Mouse (Mus musculus): ENCODE measurements around the gene Vasp. TPM values are rescaled to one million over a fixed set of nuclear protein-coding genes. Genes with fewer than 3 reads are reported as not detected.

Vasp gene
- polyA plus RNA-seq, 1 experiment from 2014 or later: 61.1 TPM

- Histone ChIP-seq H3K9me3 (no peaks in the 10 kb centered on the region), H3K36me3 (replicated peaks) (peaks cover 26% of the 10 kb centered on the region), H3K4me1 (peaks cover 13% of the 10 kb centered on the region), H3K27me3 (replicated peaks; ENCODE audit: low read depth, poor library complexity, severe bottlenecking) (no peaks in the 10 kb centered on the region), H3K27ac (replicated peaks) (no peak overlapping the region), H3K4me3 (no peak overlapping the region)
- 93% methylated on average over 14 of the region's 14 CpGs for WGBS
- no peak for DNase-seq (ENCODE audit: low spot score)
Measured at GRCm38 (mm10) chr7:19222875-19223274, 48.7 kb downstream of the Vasp start.

DNA sequence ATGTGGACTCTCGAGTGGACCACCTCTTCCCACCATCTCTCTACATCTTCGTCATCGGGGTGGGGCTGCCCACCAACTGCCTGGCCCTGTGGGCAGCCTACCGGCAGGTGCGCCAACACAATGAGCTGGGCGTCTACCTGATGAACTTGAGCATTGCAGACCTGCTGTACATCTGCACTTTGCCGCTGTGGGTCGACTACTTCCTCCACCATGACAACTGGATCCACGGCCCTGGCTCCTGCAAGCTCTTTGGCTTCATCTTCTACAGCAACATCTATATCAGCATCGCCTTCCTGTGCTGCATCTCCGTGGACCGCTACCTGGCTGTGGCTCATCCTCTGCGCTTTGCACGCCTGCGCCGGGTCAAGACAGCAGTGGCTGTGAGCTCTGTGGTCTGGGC is 49.4 kb downstream of the Vasp start:
- Histone ChIP-seq H3K27me3 (replicated peaks; ENCODE audit: low read depth, poor library complexity, severe bottlenecking) (no peaks in the 10 kb centered on the region), H3K36me3 (replicated peaks) (peaks cover 26% of the 10 kb centered on the region), H3K4me1 (peaks cover 14% of the 10 kb centered on the region), H3K9me3 (no peaks in the 10 kb centered on the region), H3K27ac (replicated peaks) (no peak overlapping the region), H3K4me3 (no peak overlapping the region)
- DNase-seq (ENCODE audit: low spot score): no peak
- WGBS: 95% methylated on average over 16 of the region's 16 CpGs

- WGBS: 64% methylated on average over 3 of the region's 3 CpGs
- peaks cover 18% of the 10 kb centered on the region for H3K4me1 ChIP-seq
- H3K27me3 ChIP-seq (replicated peaks; ENCODE audit: low read depth, poor library complexity, severe bottlenecking): peaks cover 3% of the 10 kb centered on the region; the same call in 1 of the 2 replicates
- no peak for DNase-seq (ENCODE audit: low spot score)
- no peaks in the 10 kb centered on the region for H3K9me3 ChIP-seq
- no peak overlapping the region for H3K4me3 ChIP-seq
- no peak overlapping the region for H3K27ac ChIP-seq (replicated peaks)
- peaks cover 17% of the 10 kb centered on the region; the same call in 1 of the 2 replicates for H3K36me3 ChIP-seq (replicated peaks)
Measured at GRCm38 (mm10) chr7:19220061-19220460, 51.6 kb downstream of the Vasp start.

- Histone ChIP-seq H3K27ac (replicated peaks) (no peak overlapping the region; the same call in 1 of the 2 replicates), H3K36me3 (replicated peaks) (peaks cover 11% of the 10 kb centered on the region; the same call in 1 of the 2 replicates), H3K9me3 (no peaks in the 10 kb centered on the region), H3K4me3 (no peak overlapping the region), H3K27me3 (replicated peaks; ENCODE audit: low read depth, poor library complexity, severe bottlenecking) (peaks cover 21% of the 10 kb centered on the region), H3K4me1 (peaks cover 25% of the 10 kb centered on the region)
- 11% methylated on average over 3 of the region's 3 CpGs for WGBS
- no peak for DNase-seq (ENCODE audit: low spot score)
Measured at GRCm38 (mm10) chr7:19217944-19218343, 53.7 kb downstream of the Vasp start.

DNA sequence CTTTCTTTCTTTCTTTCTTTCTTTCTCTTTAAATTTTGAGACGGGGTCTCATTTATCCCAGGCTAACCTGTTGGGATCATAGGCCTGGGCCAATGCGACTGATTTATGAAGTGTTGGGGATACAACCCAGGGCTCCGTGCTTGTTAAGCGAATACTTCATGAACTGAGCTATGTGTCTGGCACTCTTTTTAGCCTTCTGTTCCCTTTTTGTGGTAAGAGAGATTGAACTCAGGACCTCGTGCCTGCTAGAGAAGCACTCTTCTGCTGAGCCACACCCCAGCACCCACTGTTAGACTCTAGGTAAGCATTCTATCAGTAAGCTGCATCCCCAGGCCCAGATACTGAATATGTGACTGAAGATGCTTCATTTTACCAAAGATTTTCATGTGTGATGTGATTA is 54.1 kb downstream of the Vasp start:
- peaks cover 25% of the 10 kb centered on the region for H3K27me3 ChIP-seq (replicated peaks; ENCODE audit: low read depth, poor library complexity, severe bottlenecking)
- peaks cover 29% of the 10 kb centered on the region for H3K4me1 ChIP-seq
- H3K4me3 ChIP-seq: no peak overlapping the region
- no peaks in the 10 kb centered on the region for H3K9me3 ChIP-seq
- DNase-seq (ENCODE audit: low spot score): no peak
- H3K27ac ChIP-seq (replicated peaks): no peak overlapping the region
- 66% methylated on average over 5 of the region's 5 CpGs for WGBS
- peaks cover 7% of the 10 kb centered on the region; the same call in 1 of the 2 replicates for H3K36me3 ChIP-seq (replicated peaks)

- 73% methylated on average over 9 of the region's 9 CpGs for WGBS
Measured at GRCm38 (mm10) chr7:19214940-19215339, 56.7 kb downstream of the Vasp start.

GRCm38 (mm10) chr7:19214369-19214768 is 57.2 kb downstream of the Vasp start:
- WGBS: 70% methylated on average over 7 of the region's 7 CpGs
- Histone ChIP-seq H3K4me3 (0 out of 2 replicates have a peak overlapping the region, but pooled peaks have one; percentile 5), H3K9me3 (no peaks in the 10 kb centered on the region), H3K4me1 (peaks cover 41% of the 10 kb centered on the region), H3K27ac (replicated peaks) (no peak overlapping the region), H3K36me3 (replicated peaks) (no peaks in the 10 kb centered on the region), H3K27me3 (replicated peaks; ENCODE audit: low read depth, poor library complexity, severe bottlenecking) (peaks cover 41% of the 10 kb centered on the region)
- DNase-seq (ENCODE audit: low spot score): no peak

More at GRCm38 (mm10) chr7:19214940-19215339, 56.7 kb downstream of the Vasp start:
- no peak for DNase-seq (ENCODE audit: low spot score)
- no peaks in the 10 kb centered on the region for H3K36me3 ChIP-seq (replicated peaks)
- H3K4me3 ChIP-seq: 0 out of 2 replicates have a peak overlapping the region, but pooled peaks have one; percentile 5
- no peak overlapping the region for H3K27ac ChIP-seq (replicated peaks)
- peaks cover 41% of the 10 kb centered on the region for H3K27me3 ChIP-seq (replicated peaks; ENCODE audit: low read depth, poor library complexity, severe bottlenecking)
- H3K4me1 ChIP-seq: peaks cover 41% of the 10 kb centered on the region
- H3K9me3 ChIP-seq: no peaks in the 10 kb centered on the region

GRCm38 (mm10) chr7:19213385-19213784 is 58.2 kb downstream of the Vasp start:
- H3K9me3 ChIP-seq: no peaks in the 10 kb centered on the region

DNA sequence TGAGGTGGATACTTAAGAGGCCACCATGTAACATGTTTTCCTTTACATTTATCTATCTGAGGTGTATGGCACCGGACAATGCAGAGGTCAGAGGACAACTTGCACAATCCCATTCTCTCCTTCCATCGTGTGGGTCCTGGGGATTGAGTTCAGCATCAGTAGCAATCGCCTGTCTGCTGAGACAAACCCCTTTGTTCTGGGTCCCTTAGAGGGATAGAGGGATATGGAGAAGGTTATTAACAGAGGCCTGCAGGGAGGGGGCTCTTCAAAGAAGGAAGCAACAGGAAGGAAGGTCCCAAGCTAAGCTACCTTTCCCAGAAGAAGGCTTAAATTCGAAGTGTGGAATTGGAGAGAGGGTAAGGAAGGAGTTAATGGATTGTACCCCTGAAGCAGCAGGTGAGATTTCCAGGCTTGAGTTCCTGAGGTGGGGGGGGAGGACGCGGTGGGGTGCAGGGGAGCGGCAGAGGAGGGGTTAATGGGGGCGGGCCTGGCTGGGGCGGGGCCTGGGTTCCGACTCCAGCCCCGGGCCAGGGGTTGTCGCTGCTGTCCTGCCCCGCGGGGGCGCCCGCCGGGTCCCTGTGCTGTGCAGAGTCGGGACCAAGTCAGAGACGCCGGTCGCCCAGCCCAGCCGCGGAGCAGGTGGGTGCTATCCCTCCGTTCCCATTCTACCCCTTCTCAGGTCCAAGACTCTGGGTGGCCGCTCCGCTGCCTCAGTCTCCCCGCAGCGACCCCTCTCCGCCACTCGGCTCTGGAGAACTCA is 59.4 kb downstream of the Vasp start, which contains the start of gene Gpr4:
Gene Gpr4 (plus strand): TSS at position 543 of the 760 bp plus-strand sequence.
- 3% methylated on average over 30 of the region's 30 CpGs for WGBS
- peak within 1 kb of the TSS; percentile 61 for H3K4me3 ChIP-seq
- H3K36me3 ChIP-seq (replicated peaks): no peaks in the 10 kb centered on the region
- no peaks in the 10 kb centered on the region for H3K9me3 ChIP-seq
- peak; percentile 76 for DNase-seq (ENCODE audit: low spot score)
- H3K4me1 ChIP-seq: peaks cover 32% of the 10 kb centered on the region
- H3K27me3 ChIP-seq (replicated peaks; ENCODE audit: low read depth, poor library complexity, severe bottlenecking): peaks cover 41% of the 10 kb centered on the region
- H3K27ac ChIP-seq (replicated peaks): peak within 1 kb of the TSS; percentile 63

More at GRCm38 (mm10) chr7:19213385-19213784, 58.2 kb downstream of the Vasp start:
- Histone ChIP-seq H3K36me3 (replicated peaks) (no peaks in the 10 kb centered on the region), H3K27me3 (replicated peaks; ENCODE audit: low read depth, poor library complexity, severe bottlenecking) (peaks cover 41% of the 10 kb centered on the region), H3K4me1 (peaks cover 41% of the 10 kb centered on the region), H3K4me3 (peak overlapping the region; percentile 61), H3K27ac (replicated peaks) (no peak overlapping the region)
- no peak for DNase-seq (ENCODE audit: low spot score)
- 61% methylated on average over 2 of the region's 2 CpGs for WGBS

- H3K9me3 ChIP-seq: no peaks in the 10 kb centered on the region
- H3K4me1 ChIP-seq: peaks cover 30% of the 10 kb centered on the region
- H3K36me3 ChIP-seq (replicated peaks): peaks cover under 1% of the 10 kb centered on the region; the same call in 1 of the 2 replicates
- peaks cover 41% of the 10 kb centered on the region for H3K27me3 ChIP-seq (replicated peaks; ENCODE audit: low read depth, poor library complexity, severe bottlenecking)
- DNase-seq (ENCODE audit: low spot score): no peak
- no peak overlapping the region for H3K4me3 ChIP-seq
- H3K27ac ChIP-seq (replicated peaks): no peak overlapping the region
- WGBS: 64% methylated on average over 5 of the region's 5 CpGs
Measured at GRCm38 (mm10) chr7:19211041-19211675, 60.5 kb downstream of the Vasp start.

DNA sequence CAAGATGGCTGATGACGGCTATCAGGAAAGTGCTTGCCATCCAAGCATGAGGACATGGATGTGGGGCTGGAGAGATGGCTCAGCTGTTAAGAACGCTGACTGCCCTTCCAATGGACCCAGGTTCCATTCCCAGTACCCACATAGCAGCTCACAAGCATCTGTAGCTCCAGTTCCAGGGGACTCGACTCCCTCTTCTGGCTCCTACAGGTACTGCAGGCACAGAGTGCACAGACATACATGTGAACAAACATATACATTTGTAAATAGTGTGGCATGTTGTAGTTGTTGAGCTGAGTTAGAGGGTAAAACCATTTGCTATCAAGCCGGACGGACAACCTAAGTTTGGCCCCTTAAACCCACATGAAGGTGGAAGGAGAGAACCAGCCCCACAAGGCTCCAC is 61.6 kb downstream of the Vasp start:
- peaks cover 37% of the 10 kb centered on the region for H3K27me3 ChIP-seq (replicated peaks; ENCODE audit: low read depth, poor library complexity, severe bottlenecking)
- H3K9me3 ChIP-seq: no peaks in the 10 kb centered on the region
- no peak overlapping the region for H3K27ac ChIP-seq (replicated peaks)
- H3K4me1 ChIP-seq: peaks cover 23% of the 10 kb centered on the region
- 86% methylated on average over 5 of the region's 5 CpGs for WGBS
- H3K36me3 ChIP-seq (replicated peaks): peaks cover 12% of the 10 kb centered on the region
- DNase-seq (ENCODE audit: low spot score): no peak
- H3K4me3 ChIP-seq: no peak overlapping the region

- peaks cover 17% of the 10 kb centered on the region for H3K36me3 ChIP-seq (replicated peaks)
- H3K9me3 ChIP-seq: no peaks in the 10 kb centered on the region
- H3K27ac ChIP-seq (replicated peaks): no peak overlapping the region
- WGBS: 84% methylated on average over 4 of the region's 4 CpGs
- no peak for DNase-seq (ENCODE audit: low spot score)
- no peak overlapping the region for H3K4me3 ChIP-seq
- peaks cover 35% of the 10 kb centered on the region for H3K27me3 ChIP-seq (replicated peaks; ENCODE audit: low read depth, poor library complexity, severe bottlenecking)
- peaks cover 18% of the 10 kb centered on the region for H3K4me1 ChIP-seq
Measured at GRCm38 (mm10) chr7:19209494-19209893, 62.1 kb downstream of the Vasp start.

All from embryonic facial prominence, embryonic 10.5 days (tissue).